Mouse (Mus musculus) adrenal gland, adult 2 months (tissue): ENCODE measurements around the gene Gpr152. TPM values are rescaled to one million over a fixed set of nuclear protein-coding genes. Genes with fewer than 3 reads are reported as not detected.
A peak's percentile ranks its signal among the peaks of the same experiment; 100 is the strongest.

ENCODE experiments used
- DNase-seq: peaks from one replicate; pipeline ENCODE4 v3.0.0; 2021
- long read RNA-seq: library from polyadenylated mRNA; stranded (forward); transcript quantifications from one replicate; pipeline ENCODE4 v2.0.0, GENCODE M21; 2021
- polyA plus RNA-seq: library from polyadenylated mRNA; depleted of rRNA; stranded (reverse); fragments of >200 nt; gene quantifications from 2 replicates; pipeline ENCODE4 v1.2.3, GENCODE M21; 2012; rRNA removed
- total RNA-seq, 2 experiments: library from RNA; stranded (reverse); gene quantifications; 2 replicates each; pipeline ENCODE4 v1.2.3; 2021

Gpr152 gene
- total RNA-seq (under 1 TPM; 0.09 to 0.17 TPM), polyA plus RNA-seq (0.10 and 0.18 TPM in 2 replicates)
- long read RNA-seq, result 0 reads

DNA sequence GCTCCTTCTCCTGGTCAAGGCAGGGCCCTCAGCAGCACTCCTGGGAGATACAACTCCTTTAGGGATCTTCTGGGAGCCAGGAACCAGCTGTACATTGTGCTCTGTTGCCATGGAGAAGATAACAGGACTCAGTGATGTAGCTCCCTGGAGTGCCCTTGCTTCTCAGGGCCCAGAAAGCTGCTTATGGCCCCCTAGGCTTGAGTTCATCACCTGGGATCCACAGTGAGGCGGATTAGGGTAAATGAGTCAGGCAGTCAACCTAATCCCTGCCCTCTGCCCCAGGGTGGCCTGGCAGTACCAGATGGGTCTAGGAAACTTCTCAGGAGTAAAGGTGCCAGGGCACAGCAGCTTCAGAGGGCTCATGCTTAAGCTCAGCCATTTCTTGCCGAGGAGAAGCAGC lies at the start of gene Gpr152:
Gpr152 (plus strand) TSS at position 342 of the 400 bp plus-strand sequence.
- DNase-seq, result no peak

DNA sequence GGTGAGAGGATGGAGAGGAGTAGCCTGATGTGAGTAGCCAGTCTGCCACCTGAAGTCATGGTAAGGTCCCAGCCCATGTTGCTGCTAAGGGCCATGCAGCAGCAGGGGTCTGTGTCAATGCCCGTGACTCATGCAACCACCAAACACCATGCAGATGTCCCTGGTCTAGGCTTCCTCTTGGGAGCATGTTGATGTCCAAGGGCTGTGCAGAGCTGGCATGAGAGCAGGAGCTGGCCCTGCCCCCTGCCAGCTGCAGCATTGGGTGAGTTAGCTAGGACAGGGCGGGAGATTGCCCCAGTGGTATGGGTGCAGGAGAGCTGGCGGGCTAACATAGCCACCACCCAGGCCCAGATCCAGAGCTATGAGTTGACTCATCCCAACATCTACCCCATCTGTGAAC lies 49.1 kb upstream of the Gpr152 start:
- DNase-seq, result no peak

DNA sequence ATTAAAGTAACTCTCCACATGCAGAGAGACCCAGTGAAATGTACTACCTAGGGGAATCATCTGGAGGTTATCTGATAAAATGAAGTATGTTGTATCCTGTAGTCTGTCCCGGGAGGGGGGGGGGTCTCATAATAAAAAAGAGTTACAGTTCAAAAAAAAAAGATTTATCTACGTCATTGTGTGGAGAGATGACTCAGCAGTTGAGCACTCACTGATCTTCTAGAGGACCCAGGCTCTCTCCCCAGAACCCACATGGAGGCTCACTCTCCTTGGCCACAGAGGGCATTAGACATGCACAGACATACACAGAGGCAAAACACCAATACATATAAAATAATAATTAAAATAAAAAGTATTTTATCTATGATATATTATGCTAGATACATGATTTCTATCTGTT lies 48.2 kb upstream of the Gpr152 start:
- DNase-seq, result no peak

DNA sequence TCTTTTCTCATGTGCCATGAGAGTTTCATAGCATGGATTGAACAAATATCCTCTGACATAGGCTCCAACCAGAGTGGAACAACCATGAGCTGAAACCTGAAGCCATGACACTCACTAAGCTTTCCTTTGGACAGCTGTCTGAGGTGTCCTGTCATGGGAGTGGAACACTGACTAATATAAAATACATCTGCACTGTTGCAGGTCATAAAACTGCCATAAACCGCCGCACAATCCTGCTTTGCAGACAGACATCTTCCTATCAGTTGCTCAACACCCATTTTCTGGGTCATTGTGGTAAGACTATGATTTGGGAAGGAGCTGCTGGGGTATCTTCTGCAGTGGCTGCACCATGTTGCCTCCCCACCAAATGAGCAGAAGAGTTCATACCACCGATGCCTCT lies 46.8 kb upstream of the Gpr152 start:
- DNase-seq, result no peak

DNA sequence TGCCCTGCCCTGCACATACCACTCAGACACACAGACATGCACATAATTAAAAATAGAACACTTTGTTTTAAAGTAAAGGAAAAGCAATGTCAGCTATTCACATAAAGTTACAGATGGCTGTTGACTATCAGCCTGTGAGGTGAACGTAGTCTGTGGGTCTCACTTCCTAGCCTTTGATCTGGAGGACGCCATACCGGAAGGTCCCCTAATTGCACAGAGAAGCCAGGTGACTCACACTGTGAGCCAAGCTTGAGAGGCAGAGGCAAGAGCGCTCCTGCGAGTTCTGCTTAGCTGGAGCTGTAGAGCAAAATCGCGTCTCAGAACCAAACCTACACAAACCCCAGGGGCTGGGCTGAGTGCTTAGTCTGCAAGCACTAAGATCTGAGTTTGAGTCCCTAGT lies 45.8 kb upstream of the Gpr152 start:
- no peak for DNase-seq

DNA sequence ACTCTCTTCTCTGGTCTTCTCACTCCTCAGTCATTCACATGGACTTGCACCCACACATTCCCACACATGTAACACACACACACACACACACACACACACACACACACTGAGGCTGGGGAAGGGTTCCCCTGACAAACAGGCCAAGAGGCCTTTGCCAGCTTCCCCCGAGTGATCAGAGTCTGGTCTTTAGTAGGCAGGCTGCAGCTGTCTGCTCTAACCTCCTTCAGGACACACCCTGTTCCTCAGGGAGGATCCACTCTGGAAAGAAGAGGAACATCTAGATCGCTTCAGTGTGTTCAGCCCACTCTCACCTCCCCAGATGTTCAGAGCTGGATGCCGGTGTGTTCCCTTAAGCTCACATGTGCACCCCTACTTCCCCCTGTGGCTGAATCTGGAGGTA lies 45.2 kb upstream of the Gpr152 start:
- no peak for DNase-seq

DNA sequence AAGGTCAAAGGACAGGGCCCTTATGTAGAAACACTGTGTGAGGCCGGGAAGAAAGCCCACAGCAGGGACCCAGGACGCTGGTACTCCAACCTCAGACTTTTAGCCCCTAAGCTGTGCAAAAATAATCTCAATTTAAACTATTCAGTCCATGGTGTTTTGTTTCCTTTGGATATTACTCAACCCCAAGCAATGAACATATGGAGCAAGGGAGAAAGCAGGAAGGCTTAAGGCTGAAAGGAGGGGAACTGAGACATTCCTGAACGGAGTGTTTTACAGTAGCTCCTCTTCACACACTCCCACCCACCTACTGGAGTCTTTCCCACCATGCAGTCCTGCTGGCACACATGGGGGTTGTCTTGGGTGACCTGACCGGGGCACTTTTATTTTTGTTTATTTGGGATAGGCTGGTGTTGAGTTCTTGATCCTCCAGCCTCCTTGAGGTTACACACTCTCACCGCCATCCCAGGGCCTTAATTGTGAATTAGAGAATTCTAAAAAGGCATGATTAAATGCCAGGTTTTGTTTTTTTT lies 44.7 kb upstream of the Gpr152 start:
- DNase-seq, result peak; percentile 5

DNA sequence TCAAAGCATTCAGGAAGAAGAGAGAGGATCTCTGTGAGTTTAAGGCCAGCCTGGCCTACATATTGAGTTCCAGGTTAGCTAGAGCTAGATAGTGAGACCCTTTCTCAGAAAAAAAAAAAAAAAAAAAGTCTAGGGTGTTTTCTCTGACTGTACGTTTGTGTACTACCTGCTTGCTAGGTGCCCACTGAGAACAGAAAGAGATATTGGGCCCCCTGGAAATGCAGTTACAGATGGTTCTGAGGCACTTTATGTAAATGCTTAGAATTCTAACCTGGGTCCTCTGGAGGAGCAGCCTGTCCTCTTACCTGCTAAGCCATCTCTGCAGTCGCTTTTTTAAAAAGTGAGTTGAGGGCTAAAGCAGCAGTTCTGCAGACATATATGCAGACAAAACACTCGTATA lies 43.8 kb upstream of the Gpr152 start:
- no peak for DNase-seq

DNA sequence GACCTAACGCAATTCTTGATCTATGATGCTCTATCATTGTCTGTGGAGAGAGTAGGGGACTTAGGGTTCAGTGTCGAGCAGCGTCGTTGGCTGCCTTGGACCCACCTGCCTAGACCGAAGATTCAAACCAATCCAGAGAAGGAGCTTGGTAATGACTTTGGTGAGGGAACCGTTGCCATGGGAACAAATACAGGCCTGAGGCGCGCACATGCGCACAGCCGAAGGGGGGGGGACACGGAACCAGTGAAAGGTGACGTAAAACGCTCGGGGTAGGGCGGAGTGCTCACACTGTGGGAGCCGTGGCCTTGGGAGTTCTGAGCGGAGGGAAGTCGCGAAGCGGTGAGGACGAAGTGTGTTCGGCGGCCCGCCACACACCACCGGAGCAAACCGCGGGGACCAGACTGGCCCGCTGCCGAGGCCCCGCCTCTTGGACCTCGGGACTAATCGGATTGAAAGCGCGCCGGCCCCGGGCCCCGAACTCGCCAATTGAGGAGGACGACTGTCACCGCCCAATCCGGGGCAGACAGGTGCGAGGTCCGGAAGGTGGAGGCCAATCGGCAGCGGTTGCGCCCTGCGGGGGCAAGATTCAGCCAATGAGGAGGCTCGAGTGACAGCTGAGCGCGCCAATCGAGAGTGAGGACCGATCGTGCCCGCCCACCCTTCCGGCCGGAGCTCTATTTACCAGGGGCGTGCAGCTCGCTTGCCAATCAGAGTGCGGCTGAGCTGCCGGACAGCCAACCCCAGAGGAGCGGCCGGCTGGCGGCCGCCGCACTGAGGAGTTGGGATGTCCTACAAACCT lies 42.7 kb upstream of the Gpr152 start, which contains the start of gene Cdk2ap2:
Cdk2ap2 (plus strand) TSS at position 541 of the 799 bp plus-strand sequence.
- DNase-seq, result peak; percentile 100

DNA sequence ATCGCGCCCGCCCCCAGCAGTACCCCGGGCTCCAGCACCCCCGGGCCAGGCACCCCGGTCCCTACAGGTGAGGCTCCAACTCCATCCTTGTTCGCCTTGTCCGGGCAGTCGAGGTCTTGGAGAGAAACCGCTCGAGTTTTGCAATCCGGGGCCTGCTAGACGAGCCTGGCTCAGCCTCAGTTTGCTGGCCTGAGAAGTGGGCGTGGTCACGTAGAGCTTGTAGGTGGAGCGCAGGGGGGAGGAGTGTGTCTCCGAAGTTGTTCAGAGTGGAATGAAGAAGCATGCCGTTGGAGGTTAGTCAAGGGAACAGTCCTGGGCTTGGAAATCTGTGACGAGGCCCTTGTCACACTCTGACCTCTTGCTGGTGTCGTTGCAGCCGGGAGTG lies 42.2 kb upstream of the Gpr152 start:
- DNase-seq, result no peak

DNA sequence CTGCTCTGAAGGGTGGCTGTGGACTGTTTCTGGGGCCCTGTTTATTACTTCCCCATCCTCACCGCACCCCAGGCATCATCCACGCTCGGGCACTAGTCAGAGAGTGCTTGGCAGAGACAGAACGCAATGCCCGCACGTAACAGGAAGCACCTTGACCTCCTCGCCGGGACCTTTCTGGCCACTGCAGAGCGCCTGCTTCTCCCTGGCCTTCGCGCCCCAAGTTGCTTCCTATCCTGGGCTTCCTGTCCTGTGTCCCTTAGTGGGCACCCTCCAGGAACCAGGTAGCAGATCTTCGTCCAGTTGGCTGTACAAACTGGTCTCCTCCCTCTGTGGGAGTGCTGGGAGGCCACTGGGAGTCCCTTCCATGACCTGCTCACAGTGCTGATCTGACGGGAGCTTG lies 41.2 kb upstream of the Gpr152 start:
- DNase-seq, result peak; percentile 59

DNA sequence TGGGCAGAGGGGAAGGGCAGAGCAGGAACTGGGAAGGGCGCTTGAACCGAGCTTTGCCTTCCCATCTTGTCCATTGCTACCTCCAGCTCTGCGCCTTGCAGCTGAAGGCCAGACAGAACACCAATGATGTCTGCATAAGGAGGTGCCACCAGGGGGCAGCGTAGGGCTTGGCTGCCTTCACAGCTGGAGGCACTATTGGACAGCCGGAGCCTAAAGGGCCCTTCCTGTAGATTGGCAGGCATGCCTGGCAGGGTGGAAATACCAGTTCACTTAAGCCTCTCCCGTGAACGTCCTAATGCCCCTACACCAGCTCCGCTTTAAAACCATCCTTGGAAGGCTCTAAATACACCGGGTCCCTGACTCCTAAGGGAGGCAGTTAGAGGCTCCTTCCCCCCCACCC lies 40.5 kb upstream of the Gpr152 start:
- peak; percentile 95 for DNase-seq

DNA sequence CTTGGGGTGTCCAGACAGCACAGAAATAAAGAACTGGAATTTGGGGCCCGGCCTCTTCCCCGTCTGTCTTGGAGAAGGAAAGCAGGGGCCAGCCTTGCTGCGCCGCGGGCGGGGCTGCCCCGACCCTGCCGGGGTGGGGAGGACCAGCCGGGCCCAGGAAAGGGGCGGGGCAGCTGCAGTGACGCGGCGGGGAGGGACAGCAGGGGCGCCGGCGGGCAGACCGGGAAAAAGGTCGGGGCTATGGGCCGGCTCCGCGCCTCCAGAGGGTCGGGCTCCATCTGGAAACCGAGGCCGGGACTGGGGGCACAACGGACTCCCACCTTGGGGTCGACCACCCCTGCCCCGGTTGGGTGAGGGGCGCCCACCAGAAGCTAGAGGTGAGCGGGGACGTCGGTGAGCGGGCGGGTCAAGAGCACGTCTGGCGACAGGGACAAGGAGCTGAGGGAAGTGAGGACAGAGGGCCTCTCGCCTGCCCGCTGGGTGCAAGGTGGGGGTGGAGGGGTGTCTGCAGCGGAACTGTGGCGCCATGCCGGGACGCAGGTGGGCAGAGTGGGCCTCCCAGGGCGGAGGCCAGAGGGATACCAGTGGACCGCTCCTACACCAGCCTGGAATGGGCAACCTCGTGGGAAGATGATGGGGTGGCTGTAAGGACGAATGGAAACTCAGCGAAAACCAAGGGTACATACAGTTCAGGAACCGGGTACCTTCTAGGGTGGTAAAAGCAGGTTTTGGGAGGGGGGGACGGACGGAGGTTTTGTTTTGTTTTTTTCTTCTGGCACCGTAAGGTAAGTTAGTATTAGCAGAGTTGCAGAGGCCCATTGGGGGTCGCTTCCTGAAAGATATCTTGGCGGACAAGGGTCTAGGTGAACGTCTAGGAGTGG lies 39.5 kb upstream of the Gpr152 start, which contains the start of gene Pitpnm1:
Pitpnm1 (plus strand) TSS at position 162 of the 881 bp plus-strand sequence.
- DNase-seq, result peak; percentile 93

DNA sequence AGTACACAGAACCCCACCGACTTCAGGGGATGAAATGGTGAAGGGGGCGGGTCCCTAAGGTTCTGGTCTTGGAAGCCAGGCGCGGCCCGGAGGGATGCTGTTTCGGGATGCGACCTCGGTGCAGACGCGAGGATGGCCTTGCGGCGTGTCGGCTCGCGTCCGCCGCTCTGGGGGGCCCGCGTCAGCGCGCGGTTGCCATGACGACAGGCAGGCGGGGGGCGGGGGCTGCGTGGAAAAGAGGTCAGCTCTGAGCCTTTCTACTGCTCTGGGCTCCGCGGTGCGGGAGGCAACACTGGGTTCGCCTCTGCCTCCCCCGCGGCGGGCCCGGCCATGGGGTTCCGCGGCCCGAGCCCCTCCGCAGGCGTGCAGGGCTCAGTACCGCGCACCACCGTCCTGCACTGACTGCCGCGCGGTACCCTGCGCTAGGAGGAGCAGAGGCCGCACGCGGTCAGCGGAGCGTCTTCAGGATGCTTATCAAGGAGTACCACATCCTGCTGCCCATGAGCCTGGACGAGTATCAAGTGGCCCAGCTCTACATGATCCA lies 38.8 kb upstream of the Gpr152 start:
- peak; percentile 78 for DNase-seq

DNA sequence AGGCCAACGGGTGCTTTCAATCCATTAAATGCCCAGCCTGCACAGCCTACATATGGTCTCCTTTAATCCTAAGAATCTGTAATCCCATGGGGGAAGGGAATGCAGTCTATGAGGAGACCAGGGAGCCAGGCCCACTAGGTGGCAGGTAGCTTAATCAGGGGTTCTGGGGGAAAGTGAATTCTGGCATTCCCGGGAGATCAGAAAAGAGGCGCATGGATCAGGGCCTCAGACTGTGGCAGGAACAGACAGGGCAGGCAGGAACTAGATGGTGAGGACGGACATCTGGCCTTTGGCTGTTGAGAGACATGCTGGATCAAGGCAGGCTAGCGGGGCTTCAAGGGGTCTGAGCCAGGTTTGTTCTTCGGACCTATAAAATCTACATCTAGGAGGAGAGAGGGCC lies 38.1 kb upstream of the Gpr152 start:
- no peak for DNase-seq

DNA sequence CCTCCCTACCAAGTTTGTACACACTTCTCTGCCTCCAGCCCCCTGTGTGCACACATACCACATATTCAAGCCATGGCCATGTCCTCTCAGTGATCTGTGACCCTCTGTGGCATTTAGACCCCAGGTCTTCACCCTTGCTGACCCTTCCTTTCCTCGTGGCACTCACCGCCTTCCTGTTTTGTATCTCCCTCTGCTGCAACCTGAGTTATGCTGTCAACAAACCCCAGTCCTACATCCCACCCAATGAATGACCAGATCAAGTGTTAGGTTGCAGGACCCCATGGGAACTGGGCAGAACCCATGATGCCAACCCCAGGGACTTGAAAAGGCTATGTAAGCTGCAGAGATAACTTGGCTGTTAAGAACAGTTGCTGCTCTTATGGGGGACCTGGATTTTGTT lies 37.5 kb upstream of the Gpr152 start:
- DNase-seq, result no peak

DNA sequence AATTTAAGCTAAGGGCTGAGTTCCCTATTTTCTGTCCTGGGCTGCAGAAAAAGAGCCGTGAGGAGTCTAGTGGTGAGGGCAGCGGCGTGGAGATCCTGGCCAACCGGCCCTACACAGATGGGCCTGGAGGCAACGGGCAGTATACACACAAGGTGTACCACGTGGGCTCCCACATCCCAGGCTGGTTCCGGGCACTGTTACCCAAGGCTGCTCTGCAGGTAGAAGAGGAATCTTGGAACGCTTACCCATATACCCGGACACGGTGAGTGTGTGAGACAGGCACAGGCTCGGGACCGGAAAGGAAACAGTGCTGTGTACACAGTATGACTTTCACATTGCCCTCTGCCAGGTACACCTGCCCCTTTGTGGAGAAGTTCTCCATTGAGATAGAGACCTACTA lies 37.0 kb upstream of the Gpr152 start:
- no peak for DNase-seq

DNA sequence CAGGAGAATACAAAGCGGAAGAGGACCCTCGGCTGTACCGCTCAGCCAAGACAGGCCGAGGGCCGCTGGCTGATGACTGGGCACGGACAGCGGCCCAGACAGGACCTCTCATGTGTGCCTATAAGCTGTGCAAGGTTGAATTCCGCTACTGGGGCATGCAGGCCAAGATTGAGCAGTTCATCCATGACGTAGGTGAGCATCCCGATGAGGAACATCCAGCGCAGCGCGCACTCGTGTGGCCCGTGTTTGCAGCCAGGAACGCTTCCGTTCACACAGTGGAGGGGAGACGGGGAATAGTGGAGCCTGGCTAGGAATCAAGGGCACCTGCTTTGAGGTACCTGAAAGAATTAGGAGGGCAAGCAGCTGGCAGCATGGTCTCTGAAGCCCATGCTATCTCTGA lies 36.3 kb upstream of the Gpr152 start:
- no peak for DNase-seq

DNA sequence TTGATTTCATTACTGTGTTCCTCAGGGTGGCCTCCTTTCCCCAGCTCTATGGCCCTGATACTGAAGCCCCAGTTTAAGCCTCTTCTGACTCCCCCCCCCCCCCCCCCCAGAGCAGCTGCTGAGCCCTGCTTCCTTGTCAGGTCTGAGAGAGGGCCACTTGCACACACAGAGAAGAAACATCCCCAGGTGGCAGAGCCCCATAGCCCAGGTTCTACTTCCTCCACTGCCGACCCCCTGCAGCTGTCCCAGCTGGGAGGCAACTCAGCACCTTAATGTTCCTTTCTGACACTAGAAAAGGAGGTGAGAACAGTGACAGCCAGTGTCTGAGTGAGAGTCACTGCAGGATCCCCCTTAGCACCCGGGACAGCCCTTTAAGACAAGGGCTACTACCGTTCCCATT lies 35.8 kb upstream of the Gpr152 start:
- no peak for DNase-seq

DNA sequence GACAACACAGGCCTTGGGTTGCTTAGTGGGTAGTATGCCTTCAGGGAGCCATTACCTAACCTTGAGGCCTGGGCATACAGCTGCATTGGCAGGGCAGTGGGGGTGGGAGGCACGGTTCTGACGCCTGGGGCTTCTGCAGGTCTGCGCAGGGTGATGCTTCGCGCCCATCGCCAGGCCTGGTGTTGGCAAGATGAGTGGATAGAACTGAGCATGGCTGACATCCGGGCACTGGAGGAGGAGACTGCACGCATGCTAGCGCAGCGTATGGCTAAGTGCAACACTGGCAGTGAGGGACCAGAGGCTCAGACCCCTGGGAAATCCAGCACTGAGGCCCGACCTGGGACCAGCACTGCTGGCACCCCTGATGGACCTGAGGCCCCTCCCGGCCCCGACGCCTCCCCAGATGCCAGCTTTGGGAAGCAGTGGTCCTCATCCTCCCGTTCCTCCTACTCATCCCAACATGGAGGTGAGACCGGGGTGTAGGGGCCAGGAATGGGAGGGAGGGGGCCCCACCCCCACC lies 34.9 kb upstream of the Gpr152 start:
- no peak for DNase-seq

DNA sequence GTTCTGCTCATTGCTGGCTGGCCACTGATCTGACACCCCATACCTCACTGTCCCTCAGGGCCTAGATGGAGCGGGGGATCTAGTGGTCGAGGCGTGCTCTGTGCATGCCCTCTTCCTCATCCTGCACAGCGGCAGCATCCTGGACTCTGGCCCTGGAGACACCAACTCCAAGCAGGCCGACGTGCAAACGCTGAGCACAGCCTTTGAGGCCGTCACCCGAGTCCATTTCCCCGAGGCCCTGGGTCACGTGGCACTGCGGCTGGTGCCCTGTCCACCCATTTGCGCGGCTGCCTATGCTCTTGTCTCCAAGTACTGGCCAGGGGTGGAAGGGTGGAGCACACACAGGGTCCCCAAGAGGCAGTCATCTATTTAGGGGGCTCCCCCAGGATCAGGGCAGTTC lies 32.9 kb upstream of the Gpr152 start:
- no peak for DNase-seq

DNA sequence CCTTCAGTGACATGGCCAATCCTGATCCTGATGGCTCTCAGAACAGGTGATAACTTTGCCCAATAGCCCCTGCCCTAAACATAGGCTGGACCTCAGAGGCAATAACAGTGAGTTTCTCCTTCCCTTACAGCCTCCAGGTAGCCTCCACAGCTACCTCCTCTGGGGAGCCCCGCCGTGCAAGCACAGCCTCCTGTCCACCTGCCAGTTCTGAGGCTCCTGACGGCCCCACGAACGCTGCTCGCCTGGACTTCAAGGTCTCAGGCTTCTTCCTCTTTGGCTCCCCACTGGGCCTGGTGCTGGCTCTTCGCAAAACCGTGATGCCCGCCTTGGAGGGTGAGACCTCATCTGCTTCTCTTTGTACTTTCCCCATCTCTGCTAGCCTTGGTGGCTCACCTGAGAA lies 31.1 kb upstream of the Gpr152 start:
- DNase-seq, result no peak
